ENCODE assay signal across 8 mouse cellular contexts in genomic region chr4:115059871-115060270, GRCm38 (mm10). TPM values are rescaled to one million over a fixed set of nuclear protein-coding genes. Genes with fewer than 3 reads are reported as not detected.
DNase-seq lines count a peak whose midpoint lies in the region; ATAC-seq lines count a peak whose summit lies in the region.

No protein-coding gene starts in this region.

- H3K9ac ChIP-seq in hindbrain, embryonic 12.5 days = no peak overlapping the region
- H3K9ac ChIP-seq in liver, embryonic 13.5 days = peak overlapping the region; percentile 98
- no peak overlapping the region for H3K9ac ChIP-seq in neural tube, embryonic 15.5 days (replicated peaks)

- DNase-seq in spleen, postnatal 10 days (ENCODE audit: low spot score in 2 of 2) = peak; percentile 47 to 58
- DNase-seq in spleen, postnatal 14 days (ENCODE audit: low spot score in 2 of 2) = no peak
- no peak for DNase-seq in liver, embryonic 13.5 days
- no peak for DNase-seq in urinary bladder, postnatal 14 days (ENCODE audit: low spot score)
- no peak for DNase-seq in layer of hippocampus, adult 11-12 months (ENCODE audit: low spot score)
- DNase-seq in natural killer cell, adult 2 months (ENCODE audit: low spot score in 2 of 2) = no peak

- no peak for ATAC-seq in hindbrain, embryonic 12.5 days (ENCODE audit: low FRiP score)
- no peak for ATAC-seq in liver, embryonic 13.5 days (ENCODE audit: low read depth)
- ATAC-seq in neural tube, embryonic 15.5 days (ENCODE audit: low FRiP score) = no peak

- WGBS in hindbrain, embryonic 12.5 days = 4% methylated on average over 12 of the region's 12 CpGs
- WGBS in liver, embryonic 13.5 days (ENCODE audit: insufficient replicate concordance) = 4% methylated on average over 12 of the region's 12 CpGs
- 4% methylated on average over 12 of the region's 12 CpGs for WGBS in neural tube, embryonic 15.5 days

- peak overlapping the region; percentile 35; the same call in 1 of the 2 replicates for H3K27ac ChIP-seq in hindbrain, embryonic 12.5 days
- peak overlapping the region; percentile 99 for H3K27ac ChIP-seq in liver, embryonic 13.5 days
- H3K27ac ChIP-seq in neural tube, embryonic 15.5 days (replicated peaks) = no peak overlapping the region

- H3K4me2 ChIP-seq in hindbrain, embryonic 12.5 days (replicated peaks) = peak overlapping the region; percentile 25; the same call in 1 of the 2 replicates
- H3K4me2 ChIP-seq in liver, embryonic 13.5 days = peak overlapping the region; percentile 99
- H3K4me2 ChIP-seq in neural tube, embryonic 15.5 days = peak overlapping the region; percentile 17; the same call in 1 of the 2 replicates

- no peaks in the 10 kb centered on the region for H3K36me3 ChIP-seq in hindbrain, embryonic 12.5 days
- H3K36me3 ChIP-seq in liver, embryonic 13.5 days = peaks cover 39% of the 10 kb centered on the region
- H3K36me3 ChIP-seq in neural tube, embryonic 15.5 days = no peaks in the 10 kb centered on the region

- peaks cover 22% of the 10 kb centered on the region for H3K4me1 ChIP-seq in hindbrain, embryonic 12.5 days
- H3K4me1 ChIP-seq in liver, embryonic 13.5 days (replicated peaks) = peaks cover 51% of the 10 kb centered on the region
- H3K4me1 ChIP-seq in neural tube, embryonic 15.5 days = peaks cover 26% of the 10 kb centered on the region

- no peaks in the 10 kb centered on the region for H3K9me3 ChIP-seq in hindbrain, embryonic 12.5 days (replicated peaks)
- H3K9me3 ChIP-seq in liver, embryonic 13.5 days (replicated peaks) = no peaks in the 10 kb centered on the region
- no peaks in the 10 kb centered on the region for H3K9me3 ChIP-seq in neural tube, embryonic 15.5 days (replicated peaks)

- H3K27me3 ChIP-seq in hindbrain, embryonic 12.5 days = peaks cover 95% of the 10 kb centered on the region
- H3K27me3 ChIP-seq in liver, embryonic 13.5 days = peaks cover 41% of the 10 kb centered on the region
- peaks cover 90% of the 10 kb centered on the region for H3K27me3 ChIP-seq in neural tube, embryonic 15.5 days (replicated peaks)

- peak overlapping the region; percentile 29 for H3K4me3 ChIP-seq in hindbrain, embryonic 12.5 days
- peak overlapping the region; percentile 74 for H3K4me3 ChIP-seq in liver, embryonic 13.5 days (replicated peaks)
- 0 out of 2 replicates have a peak overlapping the region, but pooled peaks have one; percentile 11 for H3K4me3 ChIP-seq in neural tube, embryonic 15.5 days (replicated peaks)

RNA-seq across cellular contexts. Expression of gene Tal1, which starts 3.6 kb away (rescaled TPM):
- polyA plus RNA-seq in hindbrain, embryonic 12.5 days (2016; fragmentation: Nextera tagmentation; extraction: Ambion mirVana) = 6.0 and 7.0 TPM in 2 replicates
- 29.3 and 31.5 TPM in 2 replicates for polyA plus RNA-seq in liver, embryonic 13.5 days (2015; fragmentation: Nextera tagmentation; extraction: Ambion mirVana)
- polyA plus RNA-seq in neural tube, embryonic 15.5 days (2015; fragmentation: Nextera tagmentation; extraction: Ambion mirVana) = 1.0 and 1.7 TPM in 2 replicates

RNA-seq across cellular contexts. Expression of gene Pdzk1ip1, which starts 28.6 kb away (rescaled TPM):
- 13.1 and 15.2 TPM in 2 replicates for polyA plus RNA-seq in hindbrain, embryonic 12.5 days (2016; fragmentation: Nextera tagmentation; extraction: Ambion mirVana)
- 21.2 and 23.7 TPM in 2 replicates for polyA plus RNA-seq in liver, embryonic 13.5 days (2015; fragmentation: Nextera tagmentation; extraction: Ambion mirVana)
- 3.0 and 6.7 TPM in 2 replicates for polyA plus RNA-seq in neural tube, embryonic 15.5 days (2015; fragmentation: Nextera tagmentation; extraction: Ambion mirVana)

RNA-seq across cellular contexts. Expression of gene Stil, which starts 59.9 kb away (rescaled TPM):
- 12.3 and 12.8 TPM in 2 replicates for polyA plus RNA-seq in hindbrain, embryonic 12.5 days (2016; fragmentation: Nextera tagmentation; extraction: Ambion mirVana)
- polyA plus RNA-seq in liver, embryonic 13.5 days (2015; fragmentation: Nextera tagmentation; extraction: Ambion mirVana) = 8.3 and 11.8 TPM in 2 replicates
- 1.1 and 5.5 TPM in 2 replicates for polyA plus RNA-seq in neural tube, embryonic 15.5 days (2015; fragmentation: Nextera tagmentation; extraction: Ambion mirVana)

Comparison
In these comparisons a context has a peak if more than half of its experiments do, and no peak if none do; other contexts are left out.
1. DNase-seq: peak in spleen, postnatal 10 days (2 of 2); none in spleen, postnatal 14 days (0 of 2), liver, embryonic 13.5 days (single experiment), urinary bladder, postnatal 14 days (single experiment), layer of hippocampus, adult 11-12 months (single experiment) and natural killer cell, adult 2 months (0 of 2).
2. H3K4me2 ChIP-seq: peak in every context shown above with its lines; median percentile 99 in liver, embryonic 13.5 days; 25 in hindbrain, embryonic 12.5 days; 17 in neural tube, embryonic 15.5 days.
3. H3K4me3 ChIP-seq: peak in every context shown above with its lines; median percentile 74 in liver, embryonic 13.5 days; 29 in hindbrain, embryonic 12.5 days; 11 in neural tube, embryonic 15.5 days.